Mouse (Mus musculus) heart, postnatal 25 days (tissue): Measurements from ENCODE around the gene Arhgap10. TPM values are rescaled to one million over a fixed set of nuclear protein-coding genes. Genes with fewer than 3 reads are reported as not detected.
"Not testable (repeated sequence)": the region's sequence is repeated elsewhere in the genome, so short reads cannot be mapped to it uniquely, and the experiment has no call there.

Source experiments
- DNase-seq: peaks from one replicate; pipeline ENCODE4 v3.0.0; 2022; ENCODE audit warnings: low spot score
- intact Hi-C: fragments of 180-260 bp; cut with DNase I; formaldehyde crosslinking; loops from one replicate; pipeline ENCODE4 v1.15.1; 2025
- total RNA-seq, 2 experiments: library from RNA; stranded (reverse); gene quantifications; 2 replicates each; pipeline ENCODE4 v1.2.3; 2021

The Arhgap10 gene
- total RNA-seq, 2 experiments from 2014 or later: 51.2 to 58.0 TPM

DNA sequence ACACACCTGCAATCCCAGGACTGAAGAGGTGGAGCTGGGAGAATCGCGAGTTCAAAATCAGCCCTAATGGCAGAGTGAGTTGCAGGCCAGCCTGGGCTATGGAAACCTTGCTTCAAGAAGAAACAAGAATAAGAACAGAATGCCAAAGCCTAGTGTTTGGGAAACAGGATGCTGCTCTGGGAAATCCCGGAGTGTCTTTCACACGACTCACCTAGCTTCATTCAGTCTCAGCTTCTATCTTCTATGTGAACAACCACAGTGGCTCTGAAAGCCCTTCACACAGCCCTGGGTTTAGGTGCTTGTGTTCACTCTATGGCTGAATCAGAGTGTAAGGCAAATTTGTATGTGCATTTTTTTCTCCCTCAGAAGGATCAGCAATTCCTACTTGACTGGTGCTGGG lies 190.4 kb downstream of the Arhgap10 start:
- no peak for DNase-seq
- intact Hi-C loops: no loop called here

DNA sequence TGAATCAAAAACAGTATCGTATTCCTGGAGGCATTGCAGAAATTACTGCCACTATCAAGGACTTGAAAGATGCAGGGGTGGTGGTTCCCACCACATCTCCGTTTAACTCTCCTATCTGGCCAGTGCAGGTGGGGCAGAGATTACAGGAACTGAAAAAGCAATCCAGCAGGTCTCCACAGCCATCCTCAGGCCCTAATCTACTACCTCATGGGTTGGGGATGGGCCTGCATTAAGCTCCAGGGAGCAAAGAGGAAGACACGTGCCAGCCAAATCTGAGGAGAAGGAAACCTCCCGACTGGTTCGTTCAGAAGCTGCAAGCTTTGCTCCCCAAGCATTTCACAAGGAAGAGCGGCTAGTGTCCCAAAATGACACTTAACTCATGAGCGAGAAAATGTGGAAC lies 195.0 kb downstream of the Arhgap10 start:
- intact Hi-C loops, DNase-seq: not testable (repeated sequence)

DNA sequence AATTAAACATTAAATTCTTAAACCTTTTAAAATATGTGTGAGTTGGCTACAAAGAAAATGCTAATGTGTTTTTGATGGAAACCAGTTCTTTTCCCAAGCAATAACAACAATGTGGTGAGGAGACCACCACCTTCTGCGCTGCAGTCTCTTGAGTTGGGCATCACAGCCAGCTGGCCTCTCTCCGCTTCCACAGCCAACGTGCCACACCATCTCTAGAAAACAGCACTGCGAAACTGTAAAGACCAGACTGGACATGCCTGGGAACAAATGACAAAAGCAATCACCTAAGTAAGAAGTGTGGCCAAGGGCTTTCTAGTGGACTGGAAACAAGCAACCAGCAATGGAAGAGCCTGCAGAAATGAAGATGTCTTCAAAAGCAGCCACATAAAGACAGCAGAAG lies 195.9 kb downstream of the Arhgap10 start:
- intact Hi-C loops: no loop called here
- no peak for DNase-seq

DNA sequence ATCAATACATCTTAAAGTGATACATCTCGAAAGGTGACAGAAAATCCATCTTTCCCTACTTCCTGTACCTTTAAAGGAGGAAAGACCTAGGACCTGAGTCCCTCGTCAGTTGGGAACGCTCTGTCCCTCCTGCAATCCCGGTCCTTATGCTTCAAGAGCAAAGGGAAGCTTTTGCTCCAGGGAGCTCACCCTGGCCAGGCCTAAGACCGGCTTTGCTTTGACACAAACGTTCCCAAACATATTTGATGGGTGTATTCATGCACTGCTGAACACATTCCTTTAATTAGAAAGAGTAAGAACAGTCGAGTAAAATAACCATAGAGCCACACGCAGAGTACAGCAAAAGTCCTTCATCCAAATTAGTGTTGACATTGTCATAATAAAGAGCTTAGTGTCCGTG lies 199.2 kb downstream of the Arhgap10 start:
- intact Hi-C loops: loop anchor here (10.0 kb wide), 1 partner anchor 1244 kb away; no protein-coding TSS in a partner anchor
- no peak for DNase-seq

DNA sequence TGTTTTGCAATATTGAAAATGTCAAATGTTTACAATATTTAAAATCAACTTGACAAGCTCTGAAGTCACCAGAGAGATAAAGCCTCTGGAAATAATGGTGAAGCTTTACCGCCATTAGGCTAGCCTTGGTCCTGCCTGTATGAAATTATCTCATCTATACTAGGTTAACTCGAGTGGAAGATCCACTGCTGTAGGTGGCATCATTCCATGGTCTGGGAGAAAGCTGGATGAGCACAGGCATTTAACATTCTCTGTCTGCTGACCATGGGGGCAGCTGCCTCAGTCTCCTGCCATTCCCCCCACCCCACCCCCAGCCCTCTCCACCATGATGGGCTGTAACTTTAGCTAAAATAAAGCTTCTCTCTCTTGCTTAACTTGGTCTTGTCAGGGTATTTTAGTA lies 200.0 kb downstream of the Arhgap10 start:
- intact Hi-C loops: loop anchor here (10.0 kb wide), 1 partner anchor 1243 kb away; no protein-coding TSS in a partner anchor
- no peak for DNase-seq

DNA sequence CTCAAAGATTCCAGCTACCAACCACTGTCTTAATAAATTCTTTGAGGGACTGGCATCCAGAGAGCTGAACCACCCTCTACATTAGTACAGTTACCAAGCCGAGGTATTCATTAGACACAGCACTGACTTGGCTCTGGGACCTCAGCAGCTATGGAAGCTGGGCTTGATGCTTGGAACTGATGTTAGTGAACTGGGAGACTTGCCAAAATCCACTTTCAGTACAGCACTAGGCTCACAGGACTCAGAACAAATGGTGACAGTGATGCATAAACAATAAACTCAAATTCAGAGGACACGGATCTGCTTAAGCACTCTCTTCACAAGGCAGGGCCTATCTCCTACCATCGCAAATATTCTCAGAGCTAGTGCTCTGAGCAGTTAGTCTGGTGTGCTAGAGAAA lies 204.8 kb downstream of the Arhgap10 start:
- DNase-seq: no peak
- intact Hi-C loops: loop anchor here (10.0 kb wide), 1 partner anchor 1238 kb away; no protein-coding TSS in a partner anchor

DNA sequence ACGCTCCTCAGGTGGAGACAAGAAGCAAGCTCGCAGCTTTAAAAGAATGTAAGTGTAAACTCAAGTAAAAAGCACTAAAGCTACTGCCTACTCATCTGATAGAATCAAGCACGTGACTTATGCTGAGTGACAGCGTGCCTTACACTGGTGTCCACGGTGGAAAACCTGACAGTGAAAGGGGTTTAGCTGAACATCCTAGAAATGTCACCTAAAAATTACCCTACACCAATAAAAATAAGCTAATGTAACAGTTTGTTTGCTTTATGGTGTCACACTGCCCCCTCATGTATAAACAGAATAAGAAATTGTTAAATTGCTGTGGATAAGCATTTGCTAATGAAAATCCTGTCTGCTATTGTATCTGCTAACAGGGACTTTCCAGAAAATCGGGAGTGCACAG lies 206.0 kb downstream of the Arhgap10 start:
- DNase-seq: no peak
- intact Hi-C loops: loop anchor here (2.0 to 10.0 kb wide), 2 partner anchors 157 to 1237 kb away; no protein-coding TSS in a partner anchor

DNA sequence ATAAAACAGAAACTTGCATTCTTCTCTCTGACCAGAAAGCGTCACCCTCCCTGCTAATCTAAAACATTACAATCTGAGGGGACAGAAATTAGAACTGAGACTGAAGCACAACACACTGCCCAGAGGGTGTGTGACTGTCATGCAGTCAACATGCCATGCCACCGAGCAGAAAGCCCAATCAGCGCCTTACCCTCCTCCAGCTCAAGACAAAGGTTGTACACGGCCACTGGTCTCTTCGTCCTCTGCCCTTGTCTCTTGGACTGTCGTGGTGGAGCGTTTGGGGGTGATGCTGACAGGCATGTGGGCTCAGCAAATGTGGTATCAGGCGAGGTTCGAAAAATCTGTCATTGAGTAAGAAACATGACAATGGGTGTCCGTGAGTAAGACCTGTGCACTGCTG lies 207.2 kb downstream of the Arhgap10 start:
- intact Hi-C loops: loop anchor here (2.0 to 10.0 kb wide), 2 partner anchors 156 to 1236 kb away; no protein-coding TSS in a partner anchor
- no peak for DNase-seq

DNA sequence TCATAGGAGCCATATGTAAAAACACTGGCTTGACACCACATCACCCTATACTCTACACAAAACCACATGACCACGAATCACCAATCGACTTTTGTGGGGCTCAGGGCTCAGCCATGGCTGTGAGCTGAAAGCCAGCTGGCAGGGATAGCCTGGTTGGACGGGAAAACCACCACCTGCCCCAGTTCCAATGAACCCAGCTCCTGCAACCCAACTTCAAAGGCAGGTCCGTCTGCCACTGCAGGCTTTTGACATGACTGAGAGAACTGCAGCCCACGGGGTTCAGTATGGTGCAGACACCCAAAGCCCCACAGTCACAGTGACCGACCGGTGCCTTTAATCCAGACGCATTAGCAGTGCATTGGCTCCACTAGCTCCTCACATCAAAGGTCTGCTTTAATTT lies 207.7 kb downstream of the Arhgap10 start:
- no peak for DNase-seq
- intact Hi-C loops: loop anchor here (2.0 to 10.0 kb wide), 2 partner anchors 155 to 1235 kb away; no protein-coding TSS in a partner anchor

DNA sequence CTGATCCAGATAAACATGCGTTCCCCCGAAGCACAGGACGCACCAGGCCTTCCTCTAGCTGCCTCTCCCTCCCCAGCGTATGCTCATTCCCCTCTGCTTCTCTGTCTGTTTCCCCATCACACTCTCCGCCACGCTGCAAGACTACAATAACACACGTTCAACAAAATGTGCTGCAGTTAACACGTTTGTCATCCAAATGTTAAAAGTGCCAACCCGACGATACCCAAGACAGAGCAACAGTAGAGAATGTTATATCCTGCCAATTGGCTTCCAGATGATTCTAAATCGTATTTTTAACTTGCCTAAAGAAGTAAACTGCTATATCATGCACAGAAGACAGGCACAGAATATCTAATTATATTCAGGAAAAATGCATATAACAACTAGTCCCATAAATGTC lies 223.2 kb downstream of the Arhgap10 start:
- intact Hi-C loops: no loop called here
- no peak for DNase-seq

DNA sequence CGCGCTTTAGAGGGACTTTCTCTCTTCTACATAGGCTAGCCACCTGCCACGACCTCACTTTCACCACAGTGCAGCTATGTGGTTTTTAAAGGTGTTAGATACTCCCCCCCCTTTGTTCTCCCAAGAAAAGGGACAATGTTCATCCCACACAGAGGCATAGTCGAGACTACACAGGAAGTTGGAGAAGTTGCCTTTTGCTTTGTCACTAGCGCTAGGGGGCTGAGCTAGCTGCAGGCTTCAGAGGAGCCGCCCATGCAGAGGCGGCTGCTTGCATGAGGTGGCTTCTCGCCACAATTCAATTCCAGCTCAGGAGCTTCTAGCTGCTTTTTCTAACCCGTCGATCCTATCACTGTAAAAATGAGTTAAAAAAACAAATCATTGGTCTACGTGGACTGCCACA lies 225.1 kb downstream of the Arhgap10 start:
- intact Hi-C loops: no loop called here
- DNase-seq: no peak

DNA sequence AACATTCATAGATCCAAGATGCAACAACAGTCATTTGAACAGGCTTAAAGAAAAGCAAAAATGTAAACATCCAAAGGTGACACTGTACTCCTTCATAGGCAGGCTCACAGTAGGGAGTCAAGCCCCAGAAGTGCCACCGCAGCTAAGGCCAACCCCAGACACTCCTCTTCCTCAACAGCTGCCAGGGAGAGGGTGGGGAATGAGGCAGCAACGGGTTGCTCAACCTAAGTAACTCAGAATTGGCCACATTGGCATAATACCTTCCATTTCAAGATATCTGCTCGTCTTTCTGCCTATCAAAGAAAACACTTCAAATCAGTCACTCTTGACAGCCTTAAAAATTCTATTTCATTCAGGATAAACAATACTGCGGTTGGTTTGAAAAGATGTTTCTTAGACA lies 225.6 kb downstream of the Arhgap10 start:
- no peak for DNase-seq
- intact Hi-C loops: no loop called here

DNA sequence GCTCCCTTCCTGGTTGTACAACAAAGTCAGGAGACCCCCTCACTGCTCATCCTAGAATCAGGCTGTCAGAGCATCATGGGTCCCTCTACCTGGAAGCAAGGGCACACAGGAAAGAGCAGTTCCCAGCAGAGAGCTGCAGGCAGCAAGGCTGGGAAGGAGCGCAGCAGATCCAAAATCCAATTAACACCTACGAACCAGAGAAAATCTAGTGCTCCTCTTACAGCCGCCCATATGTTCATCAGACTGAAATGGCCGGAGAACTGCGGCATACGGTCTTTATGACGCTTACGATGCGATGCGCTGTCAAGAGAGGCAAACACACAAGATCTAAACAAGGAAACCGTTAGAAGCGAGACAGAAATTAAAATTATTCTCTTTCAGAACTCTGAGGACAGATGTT lies 229.3 kb downstream of the Arhgap10 start:
- no peak for DNase-seq
- intact Hi-C loops: no loop called here

DNA sequence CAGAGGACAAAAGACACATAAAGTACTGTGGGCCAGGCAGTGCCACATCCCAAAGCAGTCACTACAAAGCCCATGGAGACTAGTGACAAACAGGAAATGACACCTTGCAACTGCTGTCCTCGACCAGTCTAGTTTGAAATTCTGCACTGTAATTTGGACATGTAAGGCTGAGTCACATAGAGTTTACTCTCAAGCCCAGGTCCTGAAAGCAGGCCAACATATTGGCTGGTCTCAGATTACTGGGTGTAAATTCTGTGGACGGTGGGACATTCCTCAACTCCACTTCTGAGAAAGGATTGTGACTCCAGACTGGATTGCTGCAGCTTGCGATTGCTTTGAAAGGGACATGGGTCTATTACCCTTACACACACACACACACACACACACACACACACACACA lies 229.7 kb downstream of the Arhgap10 start:
- DNase-seq: no peak
- intact Hi-C loops: no loop called here

DNA sequence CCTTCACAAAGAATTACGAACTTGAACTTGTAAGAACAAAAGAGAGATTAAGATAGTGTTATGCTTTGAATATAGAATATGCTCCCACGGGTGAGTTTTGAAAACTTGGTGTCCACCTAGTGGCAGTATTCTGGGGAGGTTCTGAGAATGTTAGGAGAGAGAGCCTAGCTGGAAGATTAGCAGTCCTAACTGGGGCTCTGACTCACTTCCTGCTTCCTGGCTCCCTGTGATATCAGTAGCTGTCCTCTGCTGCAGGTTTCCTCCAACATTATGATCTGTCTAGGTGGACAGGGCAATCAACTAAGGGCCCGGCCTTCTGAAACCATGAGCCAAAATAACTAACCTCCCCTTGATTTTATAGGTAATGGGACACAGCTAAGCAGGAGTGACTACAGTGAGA lies 233.3 kb downstream of the Arhgap10 start:
- intact Hi-C loops: no loop called here
- DNase-seq: no peak

DNA sequence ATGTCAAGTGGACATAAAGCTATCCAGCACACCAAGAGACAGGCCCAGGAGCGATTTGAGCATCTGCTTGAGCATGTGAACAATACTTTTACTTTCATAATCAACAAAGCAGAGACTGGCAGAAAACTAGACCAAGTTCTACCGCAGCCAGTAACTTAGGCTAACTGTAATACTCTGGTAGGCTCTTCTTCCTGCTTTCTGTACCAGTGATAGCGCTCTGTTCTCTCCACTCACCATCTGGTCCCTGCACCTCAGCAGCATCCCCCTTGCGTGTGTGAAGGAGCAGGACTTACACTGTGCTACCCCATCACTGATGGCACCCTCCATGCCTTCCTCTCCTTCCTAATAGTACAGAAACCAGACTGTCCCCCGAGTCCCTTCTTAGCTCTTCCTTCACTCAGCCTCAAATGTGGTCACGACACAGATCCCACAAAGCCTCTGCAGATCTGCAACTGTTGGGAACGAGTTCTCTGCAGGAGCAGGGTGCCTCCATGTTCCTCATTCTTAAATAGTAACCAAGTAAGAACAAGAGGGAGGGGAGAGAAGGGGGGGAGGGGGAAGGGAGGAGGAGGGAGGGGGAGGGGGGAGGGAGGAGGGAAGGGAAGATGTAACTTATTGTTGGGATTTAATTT lies 235.0 kb downstream of the Arhgap10 start:
- intact Hi-C loops: no loop called here
- no peak for DNase-seq

DNA sequence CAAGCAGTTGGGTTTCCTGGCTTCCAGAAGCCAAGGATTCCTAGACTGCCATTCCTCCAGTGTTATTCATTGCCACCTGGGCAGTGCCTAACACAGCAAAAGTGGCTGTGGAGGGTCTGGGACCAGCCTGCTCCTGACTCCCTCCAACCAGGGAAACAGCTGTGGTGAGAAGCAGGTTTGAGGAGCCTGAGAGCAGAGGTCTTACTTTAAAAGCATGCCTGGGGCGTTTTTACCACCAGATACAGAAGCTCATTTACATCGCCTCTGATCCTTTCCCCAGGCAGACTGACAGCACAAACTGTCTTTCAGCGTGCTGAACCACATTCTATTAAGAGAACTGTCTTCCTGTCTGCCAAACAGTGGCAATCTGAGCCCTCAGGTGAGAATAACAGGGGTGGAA lies 237.8 kb downstream of the Arhgap10 start:
- intact Hi-C loops: no loop called here
- no peak for DNase-seq

DNA sequence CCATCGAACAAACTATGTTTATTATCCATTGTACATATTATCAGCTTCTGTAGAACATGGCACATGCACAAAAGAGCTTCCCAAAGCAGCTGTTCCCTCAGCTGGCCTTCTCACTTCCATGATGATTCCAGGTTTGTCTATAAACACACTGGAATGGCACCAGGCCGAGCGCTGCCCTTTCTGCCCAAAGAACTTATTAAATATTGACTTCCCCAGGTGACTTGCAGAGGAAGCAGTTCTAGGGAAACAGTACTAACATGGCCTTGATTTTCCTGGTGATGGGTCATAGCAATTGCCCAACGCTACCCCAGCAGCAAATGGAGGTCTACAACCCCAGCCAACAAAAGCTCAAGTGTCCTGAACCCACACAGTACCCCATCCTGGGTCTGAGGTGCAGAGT lies 239.5 kb downstream of the Arhgap10 start:
- DNase-seq: no peak
- intact Hi-C loops: no loop called here

DNA sequence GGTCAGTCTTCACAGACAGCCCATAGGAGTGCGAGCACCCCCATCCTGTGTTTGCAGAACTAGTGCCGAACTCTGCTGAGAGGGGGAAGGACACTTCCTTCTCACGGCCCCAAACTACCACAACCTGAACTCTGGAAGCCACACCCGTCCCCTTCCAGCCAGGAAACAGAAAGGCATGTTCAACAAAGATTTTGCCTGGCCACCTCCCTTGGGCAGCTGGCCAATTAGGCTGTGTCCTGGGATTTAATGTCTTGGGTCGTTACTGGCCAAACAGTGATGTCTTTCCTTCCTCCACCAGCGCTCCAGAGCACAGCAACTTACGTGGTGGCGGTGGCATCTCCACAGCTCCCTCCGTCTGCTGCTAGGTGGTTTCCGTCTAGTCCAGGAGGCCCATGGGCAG lies 240.9 kb downstream of the Arhgap10 start:
- intact Hi-C loops: no loop called here
- peak; percentile 61 for DNase-seq

DNA sequence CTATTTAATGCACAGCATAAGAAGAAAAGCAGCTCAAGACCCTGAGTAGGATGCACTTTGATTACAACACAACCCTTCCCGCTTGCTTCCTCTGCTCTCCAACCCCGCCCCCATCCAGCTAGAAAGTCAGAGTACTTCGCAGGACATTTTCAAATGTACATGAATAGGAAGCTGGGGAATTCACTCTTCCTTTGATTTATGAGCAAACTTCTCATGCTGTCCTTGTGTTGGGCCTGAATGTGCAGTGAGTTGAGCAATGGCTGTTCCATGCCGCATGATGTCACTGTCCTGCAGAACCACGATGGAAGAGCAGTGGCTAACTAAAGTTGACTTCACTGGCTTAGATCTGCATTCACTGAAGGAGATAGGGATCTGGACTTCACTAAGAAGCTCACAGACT lies 242.2 kb downstream of the Arhgap10 start:
- DNase-seq: no peak
- intact Hi-C loops: no loop called here

DNA sequence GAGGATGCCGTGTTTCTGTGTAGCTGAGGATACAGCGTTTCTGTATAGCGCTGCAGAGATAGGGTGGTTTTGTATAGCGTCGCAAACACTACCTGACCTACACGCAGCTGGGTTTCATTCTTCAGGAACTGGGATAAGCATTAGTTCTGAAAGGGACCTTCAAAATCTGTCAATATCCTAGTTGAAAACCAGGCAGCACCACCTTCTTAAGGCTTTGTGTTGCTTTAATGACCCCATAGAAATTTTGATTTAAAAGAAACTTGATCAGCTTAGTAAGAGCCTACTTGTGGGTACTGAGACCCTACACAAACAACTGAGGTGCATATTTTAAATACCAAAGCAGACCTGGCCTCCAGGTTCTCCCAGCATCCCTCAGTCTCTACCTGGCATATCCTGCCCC lies 245.6 kb downstream of the Arhgap10 start:
- no peak for DNase-seq
- intact Hi-C loops: no loop called here

DNA sequence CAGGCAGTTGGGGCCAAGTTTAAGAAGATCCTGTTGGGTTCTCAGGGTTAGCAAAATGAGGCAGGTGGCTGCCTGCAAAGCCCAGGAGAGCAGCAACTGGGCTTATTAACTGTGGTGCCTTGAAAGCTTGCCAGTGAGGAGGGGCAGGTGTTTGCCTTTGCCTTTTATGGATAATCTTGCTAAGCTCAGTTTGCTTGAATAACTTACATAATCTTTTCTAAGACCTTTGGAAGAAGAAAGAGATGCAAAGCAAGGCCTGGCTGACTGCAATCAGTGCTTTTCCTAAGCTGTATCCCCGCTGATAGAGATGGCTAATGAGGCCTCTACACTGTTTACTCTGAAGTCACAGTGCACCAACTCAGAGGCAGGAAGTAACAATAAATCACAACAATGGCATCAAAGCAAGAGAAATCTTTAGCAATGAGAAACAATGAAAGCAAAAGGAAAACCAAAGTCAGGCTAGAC lies 249.8 kb downstream of the Arhgap10 start:
- intact Hi-C loops: no loop called here
- no peak for DNase-seq
